Mouse (Mus musculus): ENCODE results near the gene Cnnm3.

Cnnm3 gene

DNA sequence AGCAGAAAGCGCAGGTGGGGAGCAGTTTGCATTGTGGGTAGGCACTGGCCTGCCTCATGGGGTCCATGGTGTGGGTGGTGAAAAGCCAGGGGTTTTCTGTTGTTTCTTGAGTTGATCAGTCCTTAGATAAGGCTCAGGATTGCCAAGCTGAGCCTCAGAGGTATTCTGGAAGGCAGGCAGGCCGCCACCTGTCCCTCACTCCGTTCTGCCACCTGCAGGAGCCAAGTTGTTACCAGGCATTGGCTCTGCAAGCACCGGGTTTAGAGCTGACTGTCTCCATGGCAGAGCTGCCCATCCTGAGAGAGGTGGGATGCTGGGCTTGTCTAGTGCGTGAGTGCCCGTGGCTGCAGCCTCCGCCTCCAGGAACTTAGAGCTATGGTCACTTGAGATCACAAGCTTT, 10.5 kb downstream of the Cnnm3 start:
- H3K36me3 ChIP-seq (ENCODE audit: control insufficient read depth, insufficient read depth, low read length, poor library complexity, severe bottlenecking) = peaks cover 4% of the 10 kb centered on the region
- DNase-seq (ENCODE audit: low read depth, low spot score) = no peak
- no peaks in the 10 kb centered on the region for H3K27me3 ChIP-seq (ENCODE audit: control insufficient read depth, insufficient read depth, low read length, poor library complexity, severe bottlenecking)

DNA sequence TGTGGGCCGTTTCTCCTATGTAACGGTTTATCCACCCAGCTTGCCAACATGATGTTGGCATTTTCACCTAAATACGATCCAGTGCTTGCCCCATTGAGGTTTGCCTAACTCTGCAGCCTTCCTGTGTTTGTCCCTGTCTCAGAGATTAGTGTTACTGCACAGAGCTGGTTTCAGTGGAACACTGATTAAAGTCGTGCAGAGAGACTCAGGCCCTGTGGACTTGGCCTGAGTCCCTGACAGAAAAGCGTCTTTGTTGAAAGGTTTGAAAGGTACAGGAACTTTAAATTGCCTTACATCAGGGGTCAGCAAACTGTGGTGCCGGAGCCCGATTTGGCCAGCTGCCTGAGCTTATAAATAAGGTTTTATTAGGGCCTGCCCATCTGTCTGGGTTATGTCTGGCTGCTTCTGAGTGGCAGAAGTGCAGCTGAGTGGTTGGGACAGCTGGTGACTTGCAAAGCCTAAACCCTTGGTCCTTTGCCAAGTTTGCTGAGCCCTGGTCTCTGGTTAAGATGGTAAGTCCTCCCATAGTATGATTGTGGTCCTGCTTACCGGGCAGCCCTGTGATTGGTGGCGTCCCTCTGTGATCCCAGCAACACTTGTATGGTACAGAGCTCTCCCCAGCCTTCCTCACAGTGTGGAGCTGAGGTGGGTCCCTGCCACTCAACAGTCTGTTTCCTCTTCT, 11.8 kb downstream of the Cnnm3 start:
- H3K36me3 ChIP-seq (ENCODE audit: control insufficient read depth, insufficient read depth, low read length, poor library complexity, severe bottlenecking) = peaks cover 4% of the 10 kb centered on the region
- no peak for DNase-seq (ENCODE audit: low read depth, low spot score)

DNA sequence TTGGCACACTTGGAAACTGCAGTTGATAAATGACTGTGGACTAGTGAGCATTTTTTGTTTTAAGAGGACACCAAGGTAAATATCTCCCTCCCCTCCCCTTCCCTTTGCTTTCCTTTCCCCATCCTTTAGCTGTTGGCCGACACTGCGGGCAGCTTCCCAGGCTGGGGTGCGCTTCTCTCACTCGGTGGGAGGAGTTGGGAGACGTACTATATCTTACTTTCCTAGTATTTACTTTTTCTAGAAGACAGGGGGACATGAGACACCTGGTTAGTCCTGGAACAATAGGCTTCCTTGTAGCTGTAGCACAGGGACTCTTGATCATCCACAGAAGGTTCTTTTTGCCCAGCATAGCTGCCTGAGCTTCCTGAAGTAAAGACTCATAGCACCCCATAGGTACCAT, 12.4 kb downstream of the Cnnm3 start:
- no peaks in the 10 kb centered on the region for H3K27me3 ChIP-seq (ENCODE audit: control insufficient read depth, insufficient read depth, low read length, poor library complexity, severe bottlenecking)
- DNase-seq (ENCODE audit: low read depth, low spot score) = no peak
- peaks cover 4% of the 10 kb centered on the region for H3K36me3 ChIP-seq (ENCODE audit: control insufficient read depth, insufficient read depth, low read length, poor library complexity, severe bottlenecking)

More for the DNA sequence above, 11.8 kb downstream of the Cnnm3 start:
- no peaks in the 10 kb centered on the region for H3K27me3 ChIP-seq (ENCODE audit: control insufficient read depth, insufficient read depth, low read length, poor library complexity, severe bottlenecking)

DNA sequence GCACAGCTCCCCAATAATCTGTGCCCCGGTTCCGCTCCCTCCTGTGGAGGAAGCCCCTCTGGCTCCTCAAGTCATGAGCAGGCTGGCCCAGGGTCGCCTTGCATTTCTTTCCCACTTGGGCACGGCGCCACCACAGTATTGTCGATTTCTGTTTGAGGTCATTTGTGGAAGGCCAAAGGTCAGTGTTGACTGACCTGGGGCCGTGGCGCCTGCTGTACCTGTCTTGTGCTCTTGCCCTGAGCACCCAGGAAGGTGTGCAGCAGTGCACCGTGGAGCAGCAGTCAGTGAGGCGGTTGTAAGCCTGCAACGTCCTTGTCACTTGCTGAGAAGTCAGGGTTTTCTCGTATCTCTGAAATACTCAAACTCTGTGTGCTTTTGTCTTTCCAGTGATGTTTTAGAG, 14.1 kb downstream of the Cnnm3 start:
- no peaks in the 10 kb centered on the region for H3K27me3 ChIP-seq (ENCODE audit: control insufficient read depth, insufficient read depth, low read length, poor library complexity, severe bottlenecking)
- peaks cover 4% of the 10 kb centered on the region for H3K36me3 ChIP-seq (ENCODE audit: control insufficient read depth, insufficient read depth, low read length, poor library complexity, severe bottlenecking)
- DNase-seq (ENCODE audit: low read depth, low spot score) = no peak

DNA sequence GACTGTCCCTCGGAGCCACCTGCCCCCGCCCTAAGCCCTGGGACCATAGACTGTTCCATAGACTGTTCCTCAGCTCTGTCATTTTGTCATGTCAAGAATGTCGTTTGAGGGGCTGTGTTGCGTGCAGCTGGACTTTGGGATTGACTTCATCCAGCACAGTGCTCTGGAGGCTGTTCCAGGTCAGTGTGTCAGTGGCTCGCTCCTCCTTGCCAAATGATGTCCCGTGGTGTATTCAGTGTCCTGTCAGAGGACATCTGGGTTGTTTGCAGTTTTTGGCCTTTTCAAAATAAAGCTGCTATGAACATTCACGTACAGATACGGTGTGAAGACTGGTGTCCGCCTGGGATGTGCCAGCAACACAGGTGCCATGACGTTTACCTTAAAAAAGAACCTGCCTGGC, 15.2 kb downstream of the Cnnm3 start:
- Histone ChIP-seq H3K27me3 (ENCODE audit: control insufficient read depth, insufficient read depth, low read length, poor library complexity, severe bottlenecking) (no peaks in the 10 kb centered on the region), H3K36me3 (ENCODE audit: control insufficient read depth, insufficient read depth, low read length, poor library complexity, severe bottlenecking) (peaks cover 5% of the 10 kb centered on the region)
- DNase-seq (ENCODE audit: low read depth, low spot score) = no peak

DNA sequence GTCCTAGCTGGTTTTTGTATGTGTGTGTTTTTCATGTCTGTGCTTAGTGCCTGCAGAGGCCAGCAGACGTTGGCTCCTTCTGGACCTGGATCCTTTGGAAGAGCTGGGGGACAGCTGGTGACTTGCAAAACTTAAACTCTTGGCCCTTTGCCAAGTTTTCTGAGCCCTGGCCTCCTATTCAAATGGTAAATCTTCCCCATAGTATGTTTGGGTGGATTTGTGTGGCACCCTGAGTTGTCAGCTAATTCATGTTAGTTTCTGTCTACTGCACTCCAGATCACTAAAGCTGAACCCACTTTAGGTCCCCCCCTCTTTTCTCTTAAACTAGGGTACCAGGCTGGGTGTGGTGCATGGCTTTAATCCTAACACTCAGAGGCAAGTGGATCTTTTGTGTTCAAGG, 16.7 kb downstream of the Cnnm3 start:
- H3K36me3 ChIP-seq (ENCODE audit: control insufficient read depth, insufficient read depth, low read length, poor library complexity, severe bottlenecking) = peaks cover 2% of the 10 kb centered on the region
- no peaks in the 10 kb centered on the region for H3K27me3 ChIP-seq (ENCODE audit: control insufficient read depth, insufficient read depth, low read length, poor library complexity, severe bottlenecking)
- no peak for DNase-seq (ENCODE audit: low read depth, low spot score)

DNA sequence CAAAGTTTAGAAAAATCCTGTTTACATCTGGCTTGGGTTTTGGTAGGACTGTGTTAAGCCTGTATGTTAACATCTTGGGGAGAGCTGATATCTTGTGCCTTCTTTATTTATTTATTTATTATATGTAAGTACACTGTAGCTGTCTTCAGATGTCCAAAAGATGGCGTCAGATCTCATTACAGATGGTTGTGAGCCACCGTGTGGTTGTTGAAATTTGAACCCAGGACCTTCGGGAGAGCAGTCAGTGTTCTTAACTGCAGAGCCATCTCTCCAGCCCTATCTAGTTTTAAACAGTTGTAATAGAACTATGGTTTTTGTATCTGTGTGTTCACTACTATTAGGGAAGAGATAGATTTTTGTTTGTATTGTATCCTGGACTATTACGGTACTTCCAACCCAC, 17.6 kb downstream of the Cnnm3 start:
- Histone ChIP-seq H3K27me3 (ENCODE audit: control insufficient read depth, insufficient read depth, low read length, poor library complexity, severe bottlenecking) (no peaks in the 10 kb centered on the region), H3K36me3 (ENCODE audit: control insufficient read depth, insufficient read depth, low read length, poor library complexity, severe bottlenecking) (peaks cover 2% of the 10 kb centered on the region)
- no peak for DNase-seq (ENCODE audit: low read depth, low spot score)

DNA sequence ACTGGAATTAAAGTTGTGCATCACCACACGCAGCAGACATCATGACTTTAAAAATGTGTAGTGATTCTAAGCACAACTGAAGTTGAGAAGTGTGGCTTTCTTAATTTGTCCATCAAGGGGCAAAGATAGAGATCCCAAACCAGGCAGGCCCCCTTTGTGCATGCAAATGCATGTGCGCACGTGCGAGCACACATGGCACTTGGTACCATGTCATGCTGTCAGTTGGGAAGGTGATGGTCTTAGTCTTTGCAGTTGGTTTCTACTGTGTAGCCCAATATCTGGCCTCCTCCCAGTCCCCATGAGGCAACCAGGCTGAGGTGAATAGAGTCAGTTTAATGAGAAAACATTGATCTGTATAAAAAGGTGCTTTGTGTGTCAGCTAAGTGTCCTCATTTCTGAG, 18.2 kb downstream of the Cnnm3 start:
- H3K36me3 ChIP-seq (ENCODE audit: control insufficient read depth, insufficient read depth, low read length, poor library complexity, severe bottlenecking) = peaks cover 2% of the 10 kb centered on the region
- no peak for DNase-seq (ENCODE audit: low read depth, low spot score)

DNA sequence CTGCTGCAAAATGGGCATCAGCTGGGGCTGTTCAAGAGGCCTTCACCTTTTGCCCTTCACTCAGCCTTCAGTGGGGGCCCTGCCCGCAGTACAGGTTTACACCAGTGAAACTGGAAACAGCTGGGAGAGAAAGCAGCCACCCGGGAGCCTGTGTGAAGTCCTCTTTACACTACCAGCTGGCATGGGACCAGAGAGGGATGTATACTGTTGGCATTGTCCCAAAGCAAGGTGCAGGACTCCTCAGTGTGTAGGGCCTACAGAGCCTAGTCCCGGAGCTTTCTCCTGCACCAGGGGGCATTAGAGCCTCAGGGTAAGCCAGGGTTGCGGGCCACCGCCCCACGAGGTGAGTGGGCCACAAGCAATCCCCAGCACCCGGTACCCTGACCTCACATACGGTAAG, 18.8 kb downstream of the Cnnm3 start:
- Histone ChIP-seq H3K27me3 (ENCODE audit: control insufficient read depth, insufficient read depth, low read length, poor library complexity, severe bottlenecking) (no peaks in the 10 kb centered on the region), H3K36me3 (ENCODE audit: control insufficient read depth, insufficient read depth, low read length, poor library complexity, severe bottlenecking) (peaks cover 2% of the 10 kb centered on the region)
- DNase-seq (ENCODE audit: low read depth, low spot score) = no peak

More for the DNA sequence above, 18.2 kb downstream of the Cnnm3 start:
- no peaks in the 10 kb centered on the region for H3K27me3 ChIP-seq (ENCODE audit: control insufficient read depth, insufficient read depth, low read length, poor library complexity, severe bottlenecking)

DNA sequence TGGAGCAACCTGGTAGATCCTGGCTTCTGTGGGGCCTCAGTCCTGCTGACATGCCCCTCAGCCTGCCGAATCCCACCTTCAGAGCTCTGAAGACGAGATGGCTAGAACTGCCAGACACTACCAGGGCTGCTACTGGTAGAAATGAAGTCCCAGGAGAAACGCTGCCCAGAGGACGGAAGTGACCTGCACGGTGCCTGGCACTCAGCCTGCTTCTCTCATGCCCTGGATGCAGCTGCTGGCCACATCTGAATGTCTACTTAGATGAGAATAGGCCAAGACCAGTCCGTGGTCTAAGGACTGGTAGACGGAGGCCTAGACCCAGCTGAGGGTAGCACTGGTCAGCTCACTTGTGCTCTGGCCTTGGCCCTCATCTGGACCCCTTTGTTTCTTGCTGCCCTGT, 19.3 kb downstream of the Cnnm3 start:
- DNase-seq (ENCODE audit: low read depth, low spot score) = no peak
- Histone ChIP-seq H3K27me3 (ENCODE audit: control insufficient read depth, insufficient read depth, low read length, poor library complexity, severe bottlenecking) (no peaks in the 10 kb centered on the region), H3K36me3 (ENCODE audit: control insufficient read depth, insufficient read depth, low read length, poor library complexity, severe bottlenecking) (peaks cover 2% of the 10 kb centered on the region)

DNA sequence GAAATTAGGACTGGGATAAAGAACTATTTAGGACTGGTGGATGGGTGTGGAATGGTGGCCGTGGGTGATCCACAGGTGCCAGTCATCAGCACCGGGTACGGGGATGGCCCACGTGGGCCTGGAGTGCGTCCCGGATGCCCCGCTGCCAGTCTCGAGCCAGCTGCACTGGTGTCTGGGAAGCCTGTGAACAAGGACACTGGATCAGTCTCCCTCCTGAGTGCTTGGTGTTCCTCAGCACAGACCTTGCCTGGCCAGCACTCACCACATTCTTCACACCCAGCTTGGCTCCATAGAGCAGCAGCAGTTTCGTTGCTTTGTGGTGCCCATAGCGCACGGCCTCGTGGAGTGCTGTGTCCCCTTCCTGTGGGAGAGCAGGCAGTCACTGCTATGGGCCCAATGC, 19.8 kb downstream of the Cnnm3 start:
- no peak for DNase-seq (ENCODE audit: low read depth, low spot score)
- H3K36me3 ChIP-seq (ENCODE audit: control insufficient read depth, insufficient read depth, low read length, poor library complexity, severe bottlenecking) = peaks cover 2% of the 10 kb centered on the region
- H3K27me3 ChIP-seq (ENCODE audit: control insufficient read depth, insufficient read depth, low read length, poor library complexity, severe bottlenecking) = no peaks in the 10 kb centered on the region

DNA sequence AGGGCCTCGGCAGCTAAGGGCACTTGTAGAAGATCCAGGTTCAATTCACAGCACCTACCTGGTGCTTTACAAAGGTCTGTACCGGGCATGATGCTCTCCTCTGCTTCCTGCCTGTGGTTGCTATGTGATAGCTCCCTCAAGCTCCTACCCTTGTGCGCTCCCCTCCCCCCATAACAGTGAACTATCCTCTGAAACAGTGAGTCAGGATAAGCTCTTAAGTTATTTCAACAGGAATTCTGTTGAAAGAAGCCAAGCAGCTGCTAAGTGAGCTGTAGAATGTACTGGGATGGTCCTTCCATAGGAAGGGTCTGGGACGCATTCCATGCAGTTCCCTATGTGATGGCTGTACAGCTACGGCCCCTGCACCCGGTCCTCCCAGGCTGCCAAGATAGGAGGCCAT, 21.9 kb downstream of the Cnnm3 start:
- no peaks in the 10 kb centered on the region for H3K27me3 ChIP-seq (ENCODE audit: control insufficient read depth, insufficient read depth, low read length, poor library complexity, severe bottlenecking)
- DNase-seq (ENCODE audit: low read depth, low spot score) = no peak
- peaks cover 2% of the 10 kb centered on the region; the same call in 1 of the 2 replicates for H3K36me3 ChIP-seq (ENCODE audit: control insufficient read depth, insufficient read depth, low read length, poor library complexity, severe bottlenecking)

DNA sequence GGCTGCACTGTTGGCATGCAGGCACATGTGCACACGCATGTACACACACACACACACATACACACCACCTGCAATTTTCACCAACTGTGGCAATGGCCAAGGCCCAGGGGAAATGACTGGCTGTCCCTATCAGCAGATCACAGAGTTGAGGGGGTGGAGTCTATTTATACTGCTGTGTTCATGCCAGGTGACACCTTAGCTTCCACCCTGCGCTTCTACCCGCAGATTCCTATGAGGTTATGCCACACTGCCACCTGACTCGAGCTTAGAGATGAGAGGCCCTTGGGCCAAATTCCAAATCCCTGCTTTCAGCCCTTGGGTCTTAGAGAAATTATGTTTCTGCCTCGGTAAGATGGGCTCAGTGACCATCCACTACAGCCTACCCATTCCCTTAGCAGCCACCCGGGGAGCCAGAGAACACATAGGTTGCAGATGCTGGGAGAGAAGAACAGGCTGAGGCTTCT, 23.0 kb downstream of the Cnnm3 start:
- Histone ChIP-seq H3K36me3 (ENCODE audit: control insufficient read depth, insufficient read depth, low read length, poor library complexity, severe bottlenecking) (peaks cover 2% of the 10 kb centered on the region; the same call in 1 of the 2 replicates), H3K27me3 (ENCODE audit: control insufficient read depth, insufficient read depth, low read length, poor library complexity, severe bottlenecking) (no peaks in the 10 kb centered on the region)
- no peak for DNase-seq (ENCODE audit: low read depth, low spot score)

DNA sequence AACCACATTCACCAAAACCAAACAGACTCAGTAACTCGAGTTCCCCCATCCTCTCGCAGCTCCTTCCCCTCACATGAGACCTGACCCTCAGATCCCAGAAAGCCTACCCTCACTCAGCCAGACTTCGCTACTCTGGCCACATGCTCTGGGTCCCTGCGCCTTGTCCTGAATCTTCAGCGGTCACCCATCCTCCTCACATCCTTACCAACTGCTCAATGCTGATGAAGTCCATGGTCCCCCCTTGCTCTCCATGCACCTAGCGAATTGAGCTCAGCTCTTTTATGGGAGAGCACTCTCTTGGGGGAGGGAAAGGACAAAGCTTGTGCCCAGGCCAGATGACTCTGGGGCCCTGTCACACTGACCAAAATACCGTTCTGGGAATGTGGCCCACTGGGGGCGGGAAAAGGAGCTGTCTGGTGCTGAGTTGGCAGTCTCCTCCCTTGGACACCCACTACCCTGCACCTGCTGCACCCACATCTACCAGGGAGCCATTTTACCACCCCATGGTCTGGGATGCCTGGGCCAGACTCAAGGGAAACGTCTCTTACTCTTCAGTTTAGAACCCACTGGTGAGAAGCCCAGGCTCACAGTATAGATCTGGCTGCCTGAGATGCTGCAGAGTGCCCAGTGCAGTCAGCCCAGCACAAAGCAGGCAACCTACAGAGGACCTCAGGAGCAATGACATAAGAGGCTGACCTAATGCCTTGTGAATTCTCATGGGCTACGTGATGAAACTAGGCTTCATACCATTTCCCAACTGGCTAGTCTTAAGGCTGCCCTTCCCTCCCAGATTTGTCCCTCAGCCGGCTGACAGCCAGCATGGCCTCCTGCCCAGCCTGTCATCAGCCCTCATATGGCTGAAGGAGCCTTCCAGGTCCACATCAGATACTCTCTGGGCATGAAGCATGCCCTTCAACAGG, 24.1 kb downstream of the Cnnm3 start:
- DNase-seq (ENCODE audit: low read depth, low spot score) = no peak
- H3K27me3 ChIP-seq (ENCODE audit: control insufficient read depth, insufficient read depth, low read length, poor library complexity, severe bottlenecking) = no peaks in the 10 kb centered on the region
- H3K36me3 ChIP-seq (ENCODE audit: control insufficient read depth, insufficient read depth, low read length, poor library complexity, severe bottlenecking) = peaks cover 3% of the 10 kb centered on the region

DNA sequence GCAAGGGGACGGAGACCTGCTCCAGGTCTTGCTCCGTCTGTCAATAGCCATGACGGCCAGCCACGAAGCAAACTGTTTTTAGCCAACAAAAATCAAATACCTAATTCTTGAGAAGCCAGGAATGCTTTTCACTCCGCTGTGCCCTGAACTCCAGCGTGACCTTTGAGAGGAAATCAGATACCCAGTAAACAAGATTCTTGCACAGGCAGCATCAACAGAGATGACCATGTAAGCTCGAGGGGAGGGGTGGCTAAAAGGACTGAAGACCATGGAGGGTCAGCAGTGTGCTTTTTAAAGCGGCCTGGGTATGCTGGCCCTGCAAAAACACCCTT, 24.7 kb downstream of the Cnnm3 start:
- Histone ChIP-seq H3K27me3 (ENCODE audit: control insufficient read depth, insufficient read depth, low read length, poor library complexity, severe bottlenecking) (no peaks in the 10 kb centered on the region), H3K36me3 (ENCODE audit: control insufficient read depth, insufficient read depth, low read length, poor library complexity, severe bottlenecking) (peaks cover 2% of the 10 kb centered on the region)
- DNase-seq (ENCODE audit: low read depth, low spot score) = no peak
